ENCODE assay signal across 34 mouse cellular contexts in genomic region chr5:99286024-99286423, GRCm38 (mm10).
"Had no signal": no experiment of that assay in that cellular context is flagged by ENCODE, and none has a peak within 500 bp of the region (broad histone marks: within the 10 kb centered on the region; RNA-seq: fewer than 3 reads in every experiment).

No protein-coding gene starts in this region.

- H3K4me3 ChIP-seq: heart, adult 2 months; heart, embryonic 10.5 days; heart, embryonic 12.5 days; heart, embryonic 13.5 days; heart, embryonic 15.5 days; hindbrain, embryonic 10.5 days; hindbrain, embryonic 12.5 days; hindbrain, embryonic 13.5 days; hindbrain, embryonic 15.5 days; kidney, embryonic 15.5 days; layer of hippocampus, adult 2 months had no signal

- H3K4me1 ChIP-seq: heart, embryonic 15.5 days; hindbrain, embryonic 10.5 days; hindbrain, embryonic 12.5 days; hindbrain, embryonic 15.5 days; kidney, embryonic 15.5 days had no signal

- DNase-seq: heart, adult 18-20 months; heart, adult 2 months; heart, postnatal 10 days; heart, postnatal 14 days; heart, postnatal 36 days; heart, postnatal 4 days; kidney, adult 11 months; kidney, adult 18-20 months; kidney, adult 2 months; kidney, adult 8-10 months; kidney, adult 9 months; kidney, postnatal 10 days; kidney, postnatal 14 days; kidney, postnatal 25 days; kidney, postnatal 36 days; kidney, postnatal 4 days; layer of hippocampus, adult 9-11 months; layer of hippocampus, postnatal 36 days had no signal

- H3K27me3 ChIP-seq: heart, embryonic 12.5 days; heart, embryonic 13.5 days; heart, embryonic 15.5 days; hindbrain, embryonic 12.5 days; hindbrain, embryonic 13.5 days; hindbrain, embryonic 15.5 days; kidney, embryonic 15.5 days had no signal

- H3K36me3 ChIP-seq: heart, embryonic 10.5 days; heart, embryonic 12.5 days; heart, embryonic 13.5 days; heart, embryonic 15.5 days; hindbrain, embryonic 10.5 days; hindbrain, embryonic 12.5 days; hindbrain, embryonic 13.5 days; hindbrain, embryonic 15.5 days; kidney, embryonic 15.5 days had no signal

- H3K9me3 ChIP-seq: heart, embryonic 10.5 days; heart, embryonic 12.5 days; heart, embryonic 13.5 days; heart, embryonic 15.5 days; hindbrain, embryonic 10.5 days; hindbrain, embryonic 12.5 days; hindbrain, embryonic 13.5 days; hindbrain, embryonic 15.5 days; kidney, embryonic 15.5 days had no signal

- ATAC-seq: hindbrain, embryonic 16.5 days; hindbrain, postnatal 0 days; inflammation-experienced regulatory T-cells, adult 6 months had no signal

- H3K9ac ChIP-seq: heart, embryonic 12.5 days; heart, embryonic 13.5 days; heart, embryonic 15.5 days; hindbrain, embryonic 12.5 days; hindbrain, embryonic 13.5 days; hindbrain, embryonic 14.5 days; hindbrain, embryonic 15.5 days; kidney, embryonic 15.5 days had no signal

- H3K4me2 ChIP-seq: heart, embryonic 11.5 days; heart, embryonic 12.5 days; heart, embryonic 13.5 days; heart, embryonic 15.5 days; hindbrain, embryonic 12.5 days; hindbrain, embryonic 13.5 days; hindbrain, embryonic 14.5 days; hindbrain, embryonic 15.5 days; kidney, embryonic 15.5 days had no signal

- H3K27ac ChIP-seq: heart, adult 2 months; heart, embryonic 10.5 days; heart, embryonic 13.5 days; heart, embryonic 15.5 days; hindbrain, embryonic 10.5 days; hindbrain, embryonic 12.5 days; hindbrain, embryonic 13.5 days; hindbrain, embryonic 14.5 days; hindbrain, embryonic 15.5 days; hindbrain, postnatal 0 days; kidney, embryonic 15.5 days; kidney, postnatal 0 days; layer of hippocampus, adult 2 months had no signal
